Mouse (Mus musculus) neural tube, embryonic 14.5 days (tissue): ENCODE data around the gene Cux1. TPM values are rescaled to one million over a fixed set of nuclear protein-coding genes. Genes with fewer than 3 reads are reported as not detected.

ENCODE experiments used
- ATAC-seq: fragments of 200-750 bp; cut with Nextera tagmentation; 2 replicates; pipeline ENCODE4 v1.8.0; 2017; ENCODE audit warnings: low read depth, mild to moderate bottlenecking, moderate TSS enrichment, moderate library complexity
- H3K27ac ChIP-seq: fragments of 300-500 bp; sonication (generic); 2 replicates; pipeline ENCODE4 v1.5.1; 2014; ENCODE audit warnings: low read depth, mild to moderate bottlenecking, control low read depth, low read length, moderate library complexity, mixed read lengths
- H3K27me3 ChIP-seq: fragments of 300-500 bp; sonication (generic); 2 replicates; pipeline ENCODE4 v1.6.1; 2014; ENCODE audit warnings: low read length; ENCODE audit not compliant: control insufficient read depth, insufficient read depth
- H3K36me3 ChIP-seq: fragments of 300-500 bp; sonication (generic); 2 replicates; pipeline ENCODE4 v1.6.1; 2014; ENCODE audit warnings: low read length, mixed read lengths; ENCODE audit not compliant: control insufficient read depth, insufficient read depth
- H3K4me1 ChIP-seq: fragments of 300-500 bp; sonication (generic); 2 replicates; pipeline ENCODE4 v1.6.1; 2014; ENCODE audit warnings: low read length; ENCODE audit not compliant: control insufficient read depth, insufficient read depth
- H3K4me2 ChIP-seq: fragments of 300-500 bp; sonication (generic); 2 replicates; pipeline ENCODE4 v1.6.1; 2014; ENCODE audit warnings: mild to moderate bottlenecking, low read depth, low read length, control low read depth
- H3K4me3 ChIP-seq: fragments of 300-500 bp; sonication (generic); 2 replicates; pipeline ENCODE4 v1.5.1; 2014; ENCODE audit warnings: low read depth, low read length, control low read depth, mixed read lengths
- H3K9ac ChIP-seq: fragments of 300-500 bp; sonication (generic); replicated peaks from 2 replicates; pipeline ENCODE4 v1.6.1; 2014; ENCODE audit warnings: low read depth, mild to moderate bottlenecking, control low read depth, low read length, mixed read lengths
- H3K9me3 ChIP-seq: fragments of 300-500 bp; sonication (generic); 2 replicates; pipeline ENCODE4 v1.6.1; 2016; ENCODE audit warnings: low read length; ENCODE audit not compliant: control insufficient read depth
- WGBS: fragments of 180-500 bp; shearing (Covaris S2); extraction: QIAGEN DNeasy Blood & Tissue Kit; methylation state at CpG from one replicate; pipeline ENCODE4 v1.1.7; 2014; 5-methylcytosine and 5-hydroxymethylcytosine counted together
- polyA plus RNA-seq: library from polyadenylated mRNA; unstranded; fragments of >200 nt; fragmentation: Nextera tagmentation; extraction: Ambion mirVana; gene quantifications from 2 replicates; pipeline ENCODE4 v1.2.1, GENCODE M21; 2014

The Cux1 gene
- polyA plus RNA-seq = 95.3 TPM in 2 replicates

DNA sequence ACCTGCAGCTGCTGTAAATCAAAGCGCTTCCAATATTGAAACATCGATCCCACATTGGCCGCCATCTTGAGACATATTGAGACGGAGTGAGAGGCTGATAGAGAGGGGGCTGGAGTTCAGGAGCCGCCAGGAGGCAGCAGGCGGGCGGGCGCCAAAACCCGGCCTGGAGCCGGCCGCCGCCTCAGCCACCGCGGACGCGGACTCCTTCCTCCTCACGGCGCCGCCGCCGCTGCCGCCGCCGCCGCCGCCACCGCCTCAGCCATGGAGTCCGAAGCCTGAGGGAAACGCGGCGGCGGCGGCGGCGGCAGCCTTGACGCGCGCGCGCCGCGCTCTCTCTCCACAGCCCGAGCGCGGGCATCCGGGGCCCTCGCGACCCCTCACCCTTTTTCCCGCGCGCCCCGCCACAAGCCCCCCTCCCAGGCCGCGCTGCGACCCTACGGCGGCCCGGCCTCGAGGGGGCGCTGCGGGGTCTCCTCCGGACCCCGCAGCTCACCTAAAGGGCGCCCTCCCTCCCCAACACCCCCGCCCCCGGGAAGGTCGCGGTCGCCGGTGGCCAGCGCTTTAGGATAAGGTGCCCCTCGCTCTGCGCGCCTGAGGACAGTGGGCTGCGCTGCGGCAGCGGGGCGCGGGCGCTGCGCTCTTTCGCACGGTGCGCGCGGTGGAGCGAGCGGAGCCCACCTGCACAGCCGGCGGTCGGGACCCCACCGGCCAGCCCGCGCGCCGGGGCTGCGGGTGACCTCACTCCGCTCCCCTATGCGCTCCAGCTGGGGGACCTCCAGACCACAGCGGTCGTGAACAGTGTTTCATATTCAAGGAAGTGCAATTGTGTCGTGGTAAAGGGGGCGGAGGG, at the start of gene Cux1:
Gene Cux1, minus strand, starts transcription at position 315 of the 850 bp plus-strand sequence.
- WGBS = under 1% methylated on average over 65 of the region's 103 CpGs
- Histone ChIP-seq H3K9me3 (no peaks in the 10 kb centered on the region), H3K4me2 (peak within 1 kb of the TSS; percentile 98), H3K27me3 (peaks cover 7% of the 10 kb centered on the region; the same call in 1 of the 2 replicates), H3K4me3 (peak within 1 kb of the TSS; percentile 80), H3K27ac (peak within 1 kb of the TSS; percentile 91), H3K4me1 (peaks cover 22% of the 10 kb centered on the region), H3K36me3 (no peaks in the 10 kb centered on the region), H3K9ac (peak within 1 kb of the TSS; percentile 84)
- ATAC-seq = peak; percentile 91

DNA sequence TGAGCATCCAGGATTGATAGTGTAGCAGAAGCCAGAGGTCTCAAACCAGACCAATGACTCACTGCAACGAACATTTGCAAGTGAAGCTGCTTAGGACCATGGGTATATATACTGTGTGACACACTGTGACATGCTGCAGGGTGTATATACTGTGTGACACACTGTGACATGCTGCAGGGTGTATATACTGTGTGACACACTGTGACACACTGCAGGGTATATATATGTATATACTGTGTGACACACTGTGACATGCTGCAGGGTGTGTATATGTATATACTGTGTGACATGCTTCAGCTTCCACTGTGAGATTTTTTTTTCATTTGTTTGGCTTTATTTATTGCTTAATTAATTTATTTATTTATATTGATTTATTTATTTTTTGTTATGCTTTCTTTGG, 45.1 kb upstream of the Cux1 start:
- Histone ChIP-seq H3K4me1 (no peaks in the 10 kb centered on the region), H3K27ac (no peak overlapping the region), H3K27me3 (no peaks in the 10 kb centered on the region), H3K9me3 (no peaks in the 10 kb centered on the region), H3K4me3 (no peak overlapping the region), H3K9ac (no peak overlapping the region), H3K4me2 (no peak overlapping the region), H3K36me3 (no peaks in the 10 kb centered on the region)
- 83% methylated on average over 1 of the region's 1 CpGs for WGBS
- ATAC-seq = no peak

DNA sequence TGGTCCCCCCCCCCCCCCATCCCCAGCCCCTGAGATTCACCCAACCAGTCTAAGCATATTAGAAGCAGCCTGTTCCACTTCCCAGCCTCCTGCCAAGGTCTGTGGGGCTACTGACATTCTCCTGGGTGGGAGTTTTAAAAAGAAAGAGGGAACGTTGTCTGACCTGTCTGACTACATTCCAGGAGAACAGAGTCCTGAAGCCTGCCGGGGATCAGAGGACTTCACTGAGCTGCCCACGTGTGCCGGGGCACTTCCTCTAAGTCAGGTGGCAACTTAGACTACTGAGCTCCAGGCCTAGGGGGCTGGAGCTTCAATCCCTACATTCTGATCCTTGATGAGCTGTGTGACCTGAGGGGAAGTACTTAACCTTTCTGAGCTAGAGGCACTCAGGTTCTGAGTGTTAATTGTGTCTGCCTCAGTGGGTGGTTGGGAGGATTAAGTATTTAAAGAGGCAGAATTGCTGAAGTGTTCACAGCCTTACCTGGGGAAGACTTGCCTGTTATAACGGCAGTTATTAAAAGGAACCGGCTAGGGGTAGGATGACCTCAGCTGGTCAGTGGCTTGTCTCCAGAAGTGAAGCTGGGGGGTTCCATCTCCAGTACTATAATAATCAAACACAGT, 41.6 kb upstream of the Cux1 start:
- no peak overlapping the region for H3K27ac ChIP-seq
- no peak overlapping the region for H3K4me3 ChIP-seq
- H3K4me2 ChIP-seq = no peak overlapping the region
- H3K9me3 ChIP-seq = no peaks in the 10 kb centered on the region
- 70% methylated on average over 6 of the region's 6 CpGs for WGBS
- no peaks in the 10 kb centered on the region for H3K27me3 ChIP-seq
- H3K4me1 ChIP-seq = no peaks in the 10 kb centered on the region
- H3K36me3 ChIP-seq = no peaks in the 10 kb centered on the region
- ATAC-seq = no peak
- H3K9ac ChIP-seq = no peak overlapping the region

DNA sequence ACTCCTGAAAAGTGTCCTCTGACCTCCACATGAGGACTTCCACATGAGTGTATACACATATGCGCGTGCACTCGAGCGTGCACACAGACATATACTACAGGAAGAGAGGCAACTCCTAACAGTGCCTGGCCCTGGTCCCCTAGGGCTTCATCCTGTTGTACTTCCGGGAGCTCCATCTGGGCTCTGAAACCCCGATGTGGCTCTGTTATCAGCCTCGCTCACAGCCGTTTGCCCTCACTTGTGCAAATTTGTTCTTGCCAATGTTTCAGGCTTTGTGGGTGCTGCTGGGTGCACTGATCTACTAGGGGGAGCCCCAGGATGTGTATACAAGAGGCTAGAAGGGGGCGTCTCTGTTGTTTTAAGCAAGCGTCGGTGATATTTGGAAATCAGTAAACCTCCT, 37.9 kb upstream of the Cux1 start:
- Histone ChIP-seq H3K4me1 (no peaks in the 10 kb centered on the region), H3K27ac (no peak overlapping the region), H3K27me3 (no peaks in the 10 kb centered on the region), H3K36me3 (no peaks in the 10 kb centered on the region), H3K4me2 (no peak overlapping the region), H3K4me3 (no peak overlapping the region), H3K9me3 (no peaks in the 10 kb centered on the region), H3K9ac (no peak overlapping the region)
- no peak for ATAC-seq
- 83% methylated on average over 11 of the region's 11 CpGs for WGBS

DNA sequence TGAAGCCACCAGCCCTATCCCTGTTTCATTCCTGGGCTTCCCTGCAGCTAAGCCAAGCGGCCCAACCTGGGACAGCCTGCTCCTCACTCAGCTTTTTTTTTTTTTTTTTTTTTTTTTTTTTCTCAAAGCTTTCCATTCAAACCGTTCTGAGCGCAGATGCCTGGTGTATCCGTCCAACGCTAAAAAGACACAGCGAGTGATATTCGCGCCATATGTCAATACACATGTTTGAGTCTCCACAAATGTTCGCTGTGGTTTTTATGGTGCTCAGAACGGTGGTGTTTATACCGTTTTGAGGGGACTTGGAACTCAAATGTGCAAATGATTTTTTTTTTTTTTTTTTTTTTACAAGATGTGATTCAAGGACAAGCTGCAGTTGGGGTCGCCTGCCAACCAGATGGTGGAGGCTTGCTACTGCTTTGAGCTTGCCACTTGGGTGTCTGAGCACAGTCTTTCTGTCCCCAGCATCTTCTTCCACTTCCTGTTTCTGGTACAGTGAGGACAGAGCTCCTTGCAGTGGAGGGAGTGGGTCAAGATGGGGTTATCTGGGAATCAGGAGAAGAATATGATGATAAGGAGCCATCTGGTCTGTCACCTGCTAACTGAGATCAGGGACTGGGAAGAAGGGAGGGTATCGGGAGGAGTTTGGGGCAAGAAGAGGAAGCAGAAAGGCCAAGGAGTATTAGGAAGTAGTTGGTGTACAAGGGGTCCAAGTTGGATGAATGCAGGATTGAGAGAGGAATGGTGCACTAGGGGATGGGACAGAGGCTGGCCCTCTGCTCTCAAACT, 36.1 kb upstream of the Cux1 start:
- no peaks in the 10 kb centered on the region for H3K4me1 ChIP-seq
- no peak overlapping the region for H3K4me3 ChIP-seq
- H3K9me3 ChIP-seq = no peaks in the 10 kb centered on the region
- no peaks in the 10 kb centered on the region for H3K36me3 ChIP-seq
- no peak overlapping the region for H3K27ac ChIP-seq
- no peak overlapping the region for H3K9ac ChIP-seq
- ATAC-seq = no peak
- WGBS = 70% methylated on average over 13 of the region's 13 CpGs
- H3K27me3 ChIP-seq = no peaks in the 10 kb centered on the region
- no peak overlapping the region for H3K4me2 ChIP-seq

DNA sequence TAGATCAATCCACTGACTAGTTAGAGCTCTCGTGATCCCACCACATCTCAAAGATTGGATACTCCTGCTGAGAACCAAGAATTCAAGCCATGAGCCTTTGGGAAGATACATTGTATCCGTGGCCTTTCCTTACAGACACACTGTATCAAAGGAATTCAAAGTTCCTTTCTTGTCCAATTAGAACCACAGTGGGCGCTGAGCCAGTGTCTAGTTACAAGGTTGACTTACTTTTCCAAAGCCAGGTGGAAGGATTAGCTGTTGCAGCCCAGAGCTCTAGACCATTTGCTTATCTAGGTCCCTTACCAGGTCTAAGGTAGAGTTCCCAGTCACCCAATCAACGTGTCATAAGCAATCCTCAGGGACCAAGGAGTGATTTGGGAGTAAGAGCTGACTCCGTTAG, 33.2 kb upstream of the Cux1 start:
- Histone ChIP-seq H3K4me3 (no peak overlapping the region), H3K9me3 (no peaks in the 10 kb centered on the region), H3K4me2 (no peak overlapping the region), H3K9ac (no peak overlapping the region), H3K27ac (no peak overlapping the region), H3K36me3 (no peaks in the 10 kb centered on the region), H3K4me1 (no peaks in the 10 kb centered on the region), H3K27me3 (no peaks in the 10 kb centered on the region)
- 78% methylated on average over 5 of the region's 5 CpGs for WGBS
- ATAC-seq = no peak

DNA sequence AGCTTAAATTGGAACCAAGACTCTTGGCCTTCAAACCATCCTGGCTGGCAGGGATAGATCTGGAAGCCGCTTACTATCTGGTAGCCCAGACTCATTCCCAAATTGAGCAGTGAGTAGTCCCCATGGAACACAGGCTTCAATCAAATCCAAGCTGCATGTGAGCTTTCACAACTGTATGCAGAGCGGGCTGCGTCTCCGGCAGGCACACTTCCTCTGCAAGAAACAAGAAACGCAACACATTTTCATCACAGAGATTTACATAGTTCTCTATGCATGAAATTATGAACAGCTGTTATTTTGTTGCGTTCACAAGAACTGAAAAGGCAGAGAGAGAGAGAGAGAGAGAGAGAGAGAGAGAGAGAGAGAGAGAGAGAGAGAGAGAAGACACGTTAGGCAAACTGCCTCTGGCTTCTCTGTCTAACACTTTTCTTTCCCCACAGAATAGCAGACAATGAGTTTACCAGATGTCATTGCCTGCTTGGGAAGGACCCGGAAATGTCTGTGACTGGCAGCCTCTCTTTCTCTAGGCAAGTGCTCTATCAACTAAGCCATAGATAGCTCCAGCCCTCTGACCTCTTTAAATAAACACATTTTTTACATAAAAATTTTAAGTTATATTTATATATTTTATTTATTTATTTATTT, 27.7 kb upstream of the Cux1 start:
- 60% methylated on average over 8 of the region's 8 CpGs for WGBS

DNA sequence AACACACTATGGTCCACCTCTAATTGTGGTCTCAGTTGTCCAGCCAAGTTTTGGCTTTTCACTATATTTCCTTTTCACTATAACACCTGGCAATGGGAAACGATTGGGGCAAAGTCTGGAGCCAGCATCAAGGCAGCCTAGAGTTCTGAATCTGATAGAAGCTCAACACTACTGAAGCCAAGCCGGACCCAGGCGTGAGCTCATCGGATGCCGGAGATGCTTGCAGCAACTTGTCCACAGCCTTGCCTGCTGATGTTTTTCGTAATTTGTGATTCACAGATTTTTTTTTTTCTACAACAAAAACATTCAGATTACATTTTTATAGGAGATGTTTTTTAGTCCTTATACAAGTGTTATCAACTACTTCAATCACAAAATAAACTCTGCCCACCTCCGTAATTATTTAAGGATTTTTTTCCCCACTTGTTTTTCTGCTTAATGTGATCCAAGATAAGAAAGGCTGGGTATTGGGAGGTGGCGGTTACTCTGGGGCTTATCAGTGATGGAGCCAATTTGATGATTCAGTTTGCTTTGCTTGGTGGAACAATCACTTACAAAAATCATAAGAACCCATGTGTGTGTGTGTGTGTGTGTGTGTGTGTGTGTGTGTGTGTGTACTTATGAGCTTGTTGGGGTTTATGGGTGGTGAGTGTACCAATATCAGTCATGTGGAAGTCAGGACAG, 24.7 kb upstream of the Cux1 start:
- WGBS = 93% methylated on average over 8 of the region's 8 CpGs
- H3K4me2 ChIP-seq = no peak overlapping the region
- H3K9ac ChIP-seq = no peak overlapping the region
- H3K4me1 ChIP-seq = no peaks in the 10 kb centered on the region
- no peak overlapping the region for H3K4me3 ChIP-seq
- no peaks in the 10 kb centered on the region for H3K27me3 ChIP-seq
- H3K36me3 ChIP-seq = no peaks in the 10 kb centered on the region
- no peak for ATAC-seq
- H3K27ac ChIP-seq = no peak overlapping the region
- no peaks in the 10 kb centered on the region for H3K9me3 ChIP-seq

More for the DNA sequence above, 27.7 kb upstream of the Cux1 start:
- H3K4me1 ChIP-seq = no peaks in the 10 kb centered on the region
- H3K9ac ChIP-seq = no peak overlapping the region
- H3K36me3 ChIP-seq = no peaks in the 10 kb centered on the region
- H3K27ac ChIP-seq = no peak overlapping the region
- ATAC-seq = no peak
- H3K27me3 ChIP-seq = no peaks in the 10 kb centered on the region
- H3K9me3 ChIP-seq = no peaks in the 10 kb centered on the region
- no peak overlapping the region for H3K4me2 ChIP-seq
- no peak overlapping the region for H3K4me3 ChIP-seq
